Mouse (Mus musculus) midbrain, embryonic 10.5 days (tissue): ENCODE results near the gene Tgfbr2. TPM values are rescaled to one million over a fixed set of nuclear protein-coding genes. Genes with fewer than 3 reads are reported as not detected.
"Not testable (repeated sequence)": the region's sequence is repeated elsewhere in the genome, so short reads cannot be mapped to it uniquely, and the experiment has no call there.

Experiments
- DNase-seq: peaks from one replicate; pipeline ENCODE4 v3.0.0-alpha.2; 2017; ENCODE audit warnings: low spot score
- H3K27ac ChIP-seq: fragments of 300-500 bp; sonication (generic); replicated peaks from 2 replicates; pipeline ENCODE4 v1.5.1; 2016; ENCODE audit warnings: mild to moderate bottlenecking
- H3K27me3 ChIP-seq: fragments of 300-500 bp; sonication (generic); 2 replicates; pipeline ENCODE4 v1.6.1; 2016; ENCODE audit warnings: low read depth, mild to moderate bottlenecking; ENCODE audit not compliant: poor library complexity, severe bottlenecking
- H3K36me3 ChIP-seq: fragments of 300-500 bp; sonication (generic); 2 replicates; pipeline ENCODE4 v1.6.1; 2016; ENCODE audit warnings: mild to moderate bottlenecking, moderate library complexity
- H3K4me1 ChIP-seq: fragments of 300-500 bp; sonication (generic); 2 replicates; pipeline ENCODE4 v1.6.1; 2016
- H3K4me3 ChIP-seq: fragments of 300-500 bp; sonication (generic); 2 replicates; pipeline ENCODE4 v1.5.1; 2016; ENCODE audit warnings: mild to moderate bottlenecking, moderate library complexity
- H3K9me3 ChIP-seq: fragments of 300-500 bp; sonication (generic); replicated peaks from 2 replicates; pipeline ENCODE4 v1.6.1; 2016; ENCODE audit warnings: mild to moderate bottlenecking
- WGBS: fragments of 180-500 bp; shearing (Covaris S2); methylation state at CpG from one replicate; pipeline ENCODE4 v1.1.7; 2016; 5-methylcytosine and 5-hydroxymethylcytosine counted together
- polyA plus RNA-seq: library from polyadenylated mRNA; unstranded; fragments of >200 nt; fragmentation: Nextera tagmentation; extraction: Ambion mirVana; gene quantifications from 2 replicates; pipeline ENCODE4 v1.2.1, GENCODE M21; 2016

The Tgfbr2 gene
- polyA plus RNA-seq, 1 experiment from 2014 or later = 7.2 TPM

DNA sequence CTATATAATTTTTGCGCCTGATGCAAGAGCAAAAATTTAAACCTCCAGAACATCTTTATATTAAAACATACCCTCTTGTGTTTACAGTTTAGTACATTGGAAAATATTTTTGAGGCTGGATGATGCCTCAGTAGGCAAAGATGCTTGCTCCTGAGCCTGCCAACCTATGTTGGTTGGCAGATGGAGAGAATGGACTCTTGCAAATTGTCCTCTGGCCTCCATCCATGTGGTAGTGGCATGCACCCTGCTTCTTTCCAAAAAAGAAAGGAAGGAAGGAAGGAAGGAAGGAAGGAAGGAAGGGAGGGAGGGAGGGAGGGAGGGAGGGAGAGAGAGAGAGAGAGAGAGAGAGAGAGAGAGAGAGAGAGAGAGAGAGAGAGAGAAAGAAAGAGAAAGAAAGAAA, 103.6 kb downstream of the Tgfbr2 start:
- DNase-seq, H3K36me3 ChIP-seq, H3K27me3 ChIP-seq, H3K27ac ChIP-seq, H3K4me1 ChIP-seq, H3K9me3 ChIP-seq, H3K4me3 ChIP-seq: not testable (repeated sequence)
- WGBS = 100% methylated on average over 1 of the region's 1 CpGs

DNA sequence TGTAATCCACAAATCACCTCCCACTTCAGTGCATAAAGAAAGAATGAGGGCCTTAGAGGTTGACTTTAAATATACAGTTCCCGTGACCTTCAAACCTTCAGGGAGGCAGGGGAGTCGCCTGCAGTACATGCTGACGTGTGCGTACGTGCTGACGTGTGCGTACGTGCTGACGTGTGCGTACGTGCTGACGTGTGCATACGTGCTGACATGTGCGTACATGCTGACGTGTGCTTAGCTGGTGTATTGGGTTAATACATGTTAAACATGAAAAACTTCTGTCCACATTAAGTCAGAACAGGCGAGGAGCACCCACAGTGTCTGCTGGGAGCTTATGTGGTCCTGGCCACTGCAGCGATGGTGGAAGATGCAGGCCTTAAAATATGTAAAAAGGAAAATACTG, 110.4 kb downstream of the Tgfbr2 start:
- H3K9me3 ChIP-seq = no peaks in the 10 kb centered on the region
- H3K4me1 ChIP-seq = peaks cover 6% of the 10 kb centered on the region
- WGBS = 94% methylated on average over 17 of the region's 17 CpGs
- H3K27ac ChIP-seq = no peak overlapping the region
- DNase-seq = no peak
- no peaks in the 10 kb centered on the region for H3K36me3 ChIP-seq
- H3K4me3 ChIP-seq = no peak overlapping the region
- H3K27me3 ChIP-seq = no peaks in the 10 kb centered on the region

DNA sequence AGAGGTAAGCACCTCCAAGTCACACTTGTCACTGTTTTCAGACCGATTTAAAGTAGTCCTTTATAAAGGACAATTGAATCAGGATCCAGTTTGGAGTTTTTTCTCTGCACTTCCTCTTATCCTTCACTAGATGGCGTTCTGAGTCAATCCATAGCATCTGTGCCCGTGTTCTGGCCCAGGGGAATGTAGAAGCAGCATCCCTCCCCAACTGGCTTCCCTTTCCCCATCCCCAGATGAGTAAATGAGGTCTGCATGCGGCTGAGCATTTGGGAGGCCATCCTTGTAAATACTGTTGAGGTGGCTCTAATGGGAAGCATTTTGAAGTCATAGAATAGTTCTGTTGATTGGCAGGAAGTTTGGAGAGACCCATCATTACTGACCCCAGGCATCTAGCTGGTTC, 114.5 kb downstream of the Tgfbr2 start:
- WGBS = 17% methylated on average over 4 of the region's 4 CpGs
- Histone ChIP-seq H3K27me3 (no peaks in the 10 kb centered on the region), H3K4me1 (peaks cover 6% of the 10 kb centered on the region), H3K9me3 (no peaks in the 10 kb centered on the region), H3K4me3 (no peak overlapping the region), H3K36me3 (no peaks in the 10 kb centered on the region), H3K27ac (no peak overlapping the region)
- DNase-seq = peak; percentile 17

DNA sequence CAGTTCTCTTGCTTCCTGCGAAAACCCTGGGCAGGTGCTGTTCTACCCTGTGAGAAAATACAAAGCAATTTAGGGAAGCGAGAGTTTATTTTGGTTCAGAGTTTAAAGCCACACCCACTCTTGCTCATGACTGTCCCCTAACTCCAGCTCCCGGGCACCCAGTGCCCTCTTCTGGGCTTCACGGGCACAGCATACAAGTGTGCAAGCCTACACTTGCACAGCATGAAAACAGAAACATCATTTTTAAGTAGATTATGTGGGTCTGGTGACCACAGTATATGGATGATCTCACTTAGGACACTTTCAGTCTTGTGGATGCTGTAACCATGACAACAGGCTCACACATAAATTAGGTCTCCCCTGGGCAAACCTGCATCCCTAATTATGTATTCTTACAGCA, 116.0 kb downstream of the Tgfbr2 start:
- WGBS = 66% methylated on average over 4 of the region's 4 CpGs
- Histone ChIP-seq H3K4me1 (peaks cover 3% of the 10 kb centered on the region), H3K27ac (no peak overlapping the region), H3K9me3 (no peaks in the 10 kb centered on the region), H3K27me3 (no peaks in the 10 kb centered on the region), H3K4me3 (no peak overlapping the region), H3K36me3 (no peaks in the 10 kb centered on the region)
- DNase-seq = no peak

DNA sequence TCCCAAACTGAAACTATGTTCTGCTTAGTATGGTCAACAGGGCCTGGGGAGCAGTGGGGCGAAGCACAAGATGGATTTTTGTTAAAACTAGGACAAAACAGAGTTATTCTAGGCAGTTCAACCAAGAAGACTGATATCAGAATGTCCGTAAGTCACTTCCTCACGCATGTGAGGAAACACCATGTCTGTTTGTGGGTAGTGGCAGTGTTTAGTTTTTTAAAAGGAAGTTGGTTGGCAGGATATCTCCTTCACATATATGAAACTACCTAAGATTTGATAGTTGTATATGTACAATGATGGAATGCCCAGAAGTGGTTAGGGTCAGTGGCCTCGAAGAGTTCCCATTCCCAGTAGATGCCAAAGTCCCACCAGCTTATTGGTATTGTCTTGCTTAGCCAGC, 116.7 kb downstream of the Tgfbr2 start:
- no peaks in the 10 kb centered on the region for H3K9me3 ChIP-seq
- no peaks in the 10 kb centered on the region for H3K36me3 ChIP-seq
- H3K4me1 ChIP-seq = no peaks in the 10 kb centered on the region
- H3K27ac ChIP-seq = no peak overlapping the region
- no peaks in the 10 kb centered on the region for H3K27me3 ChIP-seq
- DNase-seq = no peak
- H3K4me3 ChIP-seq = no peak overlapping the region
- 88% methylated on average over 4 of the region's 4 CpGs for whole genome bisulfite sequencing

DNA sequence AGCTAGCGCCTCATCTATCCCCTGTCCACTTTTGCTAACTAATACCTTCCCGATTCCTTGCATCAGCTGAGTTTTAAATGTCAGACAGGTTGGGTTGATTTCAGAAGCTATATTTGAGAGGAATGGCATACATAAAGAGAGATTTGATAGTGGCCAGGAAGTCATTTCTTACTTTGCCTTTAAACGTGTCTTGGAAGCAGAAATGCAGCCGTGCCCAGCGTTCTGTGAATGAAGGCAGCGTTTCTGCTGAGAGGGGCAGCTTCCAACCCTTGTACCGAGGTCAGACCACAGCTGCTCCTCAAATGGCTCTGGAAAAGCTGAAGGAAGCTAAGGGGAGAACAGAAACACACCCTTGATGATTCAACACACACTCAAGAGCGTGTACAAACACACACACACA, 121.2 kb downstream of the Tgfbr2 start:
- no peak overlapping the region for H3K4me3 ChIP-seq
- H3K9me3 ChIP-seq = no peaks in the 10 kb centered on the region
- WGBS = 88% methylated on average over 8 of the region's 8 CpGs
- H3K27me3 ChIP-seq = no peaks in the 10 kb centered on the region
- H3K4me1 ChIP-seq = 0 out of 2 replicates have a peak, but pooled peaks cover 6% of the 10 kb centered on the region
- no peak overlapping the region for H3K27ac ChIP-seq
- no peaks in the 10 kb centered on the region for H3K36me3 ChIP-seq
- no peak for DNase-seq

DNA sequence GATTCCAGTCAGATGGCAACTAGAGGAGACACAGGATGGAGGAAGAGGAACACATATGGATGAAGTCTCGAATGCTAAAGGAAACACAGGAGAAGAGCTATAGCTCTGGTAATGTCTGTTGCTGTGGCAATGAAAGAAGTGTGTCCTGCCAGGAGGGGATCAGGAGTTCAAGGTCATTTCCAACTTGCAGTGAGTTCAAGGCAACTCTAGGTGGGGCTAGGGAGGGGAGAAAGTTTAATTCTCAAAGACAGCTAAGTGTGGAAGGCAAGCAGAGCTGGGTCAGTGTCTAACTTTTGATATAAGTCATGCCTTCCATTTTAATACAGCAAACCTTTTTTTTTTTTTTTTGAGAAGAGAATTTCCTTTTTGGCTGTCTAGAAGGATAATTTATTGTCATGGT, 125.2 kb downstream of the Tgfbr2 start:
- Histone ChIP-seq H3K36me3 (no peaks in the 10 kb centered on the region), H3K27ac (no peak overlapping the region), H3K27me3 (no peaks in the 10 kb centered on the region), H3K9me3 (no peaks in the 10 kb centered on the region), H3K4me3 (no peak overlapping the region), H3K4me1 (0 out of 2 replicates have a peak, but pooled peaks cover 6% of the 10 kb centered on the region)
- 73% methylated on average over 1 of the region's 1 CpGs for WGBS
- no peak for DNase-seq

DNA sequence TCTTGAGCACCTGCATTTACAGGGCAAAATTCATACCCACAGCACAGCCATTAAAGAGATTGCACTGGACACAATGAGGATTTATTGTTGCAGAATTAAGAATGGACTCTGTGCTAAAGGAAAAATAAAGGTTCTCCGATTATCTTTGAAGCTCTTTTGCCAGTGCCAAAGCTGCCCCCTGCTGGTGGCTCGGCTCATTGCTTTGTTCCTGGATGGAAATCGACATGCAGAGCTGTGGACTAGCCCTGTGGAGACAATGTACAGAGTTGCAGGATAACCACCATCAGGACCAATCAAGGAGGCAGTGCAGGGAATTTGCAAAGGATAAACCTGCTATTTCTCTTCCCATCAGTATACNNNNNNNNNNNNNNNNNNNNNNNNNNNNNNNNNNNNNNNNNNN, 133.4 kb downstream of the Tgfbr2 start:
- no peaks in the 10 kb centered on the region for H3K36me3 ChIP-seq
- no peak overlapping the region for H3K4me3 ChIP-seq
- WGBS = 29% methylated on average over 3 of the region's 3 CpGs
- H3K9me3 ChIP-seq = no peaks in the 10 kb centered on the region
- no peaks in the 10 kb centered on the region for H3K4me1 ChIP-seq
- H3K27ac ChIP-seq = no peak overlapping the region
- no peaks in the 10 kb centered on the region for H3K27me3 ChIP-seq
- DNase-seq = peak; percentile 78

DNA sequence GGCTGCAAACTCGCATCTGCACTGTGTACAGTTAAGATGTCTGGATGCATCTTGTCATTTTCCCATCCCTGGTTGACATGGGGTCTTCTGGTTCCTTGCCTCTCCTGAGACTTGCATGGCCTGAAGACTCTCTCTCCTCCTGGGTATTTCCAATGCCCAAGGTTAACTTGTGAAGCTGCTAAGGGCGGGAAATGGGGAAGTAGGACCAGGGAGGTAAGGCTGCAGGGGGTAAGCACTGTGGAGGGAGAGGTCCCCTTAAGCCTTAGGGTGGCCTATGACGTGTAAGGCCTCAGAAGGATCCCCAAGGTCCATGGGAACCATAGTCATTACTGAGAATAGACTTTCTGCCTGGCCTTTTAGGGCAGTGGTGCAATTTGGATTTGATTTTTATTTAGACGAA, 133.8 kb downstream of the Tgfbr2 start:
- Histone ChIP-seq H3K4me1 (no peaks in the 10 kb centered on the region), H3K9me3 (no peaks in the 10 kb centered on the region), H3K27me3 (no peaks in the 10 kb centered on the region), H3K27ac (no peak overlapping the region), H3K36me3 (no peaks in the 10 kb centered on the region), H3K4me3 (no peak overlapping the region)
- WGBS = 78% methylated on average over 4 of the region's 4 CpGs
- DNase-seq = no peak

DNA sequence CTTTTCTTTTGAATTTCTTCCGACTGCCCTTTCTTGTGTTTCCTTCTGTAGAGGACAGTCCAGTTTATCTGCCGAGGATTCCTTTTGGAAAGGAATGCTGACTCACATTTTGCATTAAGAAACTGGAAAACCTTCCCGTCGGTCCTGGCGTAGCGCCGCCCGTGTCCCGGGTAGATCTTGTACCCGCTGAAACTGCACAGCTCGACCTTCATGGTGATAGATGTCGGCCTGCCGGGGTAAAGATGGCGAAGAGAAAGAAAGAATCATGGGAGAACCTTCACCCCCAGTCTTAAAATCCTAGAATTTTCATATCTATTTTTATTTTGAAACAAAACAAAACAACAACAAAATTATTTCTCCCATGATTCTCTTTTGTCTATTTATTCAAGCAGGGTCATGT, 134.3 kb downstream of the Tgfbr2 start:
- H3K4me1 ChIP-seq, H3K4me3 ChIP-seq, DNase-seq, H3K36me3 ChIP-seq, H3K9me3 ChIP-seq, H3K27me3 ChIP-seq, H3K27ac ChIP-seq: not testable (repeated sequence)
- WGBS = 92% methylated on average over 14 of the region's 14 CpGs

DNA sequence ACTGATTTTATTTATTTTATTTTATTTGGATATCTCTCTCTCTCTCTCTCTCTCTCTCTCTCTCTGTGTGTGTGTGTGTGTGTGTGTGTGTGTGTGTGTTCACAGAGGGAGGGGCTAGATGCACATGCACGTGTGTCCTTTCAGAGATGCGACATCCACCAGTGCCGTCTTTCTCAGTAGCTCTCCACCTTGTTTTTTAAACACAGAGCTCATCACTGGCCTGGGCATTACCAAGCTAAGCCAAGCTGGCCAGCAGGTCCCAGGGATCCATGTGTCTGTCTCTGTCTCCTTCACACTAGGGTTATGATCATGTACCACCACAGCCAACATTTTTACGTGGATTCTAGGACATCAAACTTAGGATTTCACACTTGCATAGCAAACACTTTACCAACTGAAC, 135.2 kb downstream of the Tgfbr2 start:
- 93% methylated on average over 4 of the region's 4 CpGs for WGBS
- Histone ChIP-seq H3K27me3 (no peaks in the 10 kb centered on the region), H3K4me1 (no peaks in the 10 kb centered on the region), H3K4me3 (no peak overlapping the region), H3K36me3 (no peaks in the 10 kb centered on the region), H3K27ac (no peak overlapping the region), H3K9me3 (no peaks in the 10 kb centered on the region)
- no peak for DNase-seq

DNA sequence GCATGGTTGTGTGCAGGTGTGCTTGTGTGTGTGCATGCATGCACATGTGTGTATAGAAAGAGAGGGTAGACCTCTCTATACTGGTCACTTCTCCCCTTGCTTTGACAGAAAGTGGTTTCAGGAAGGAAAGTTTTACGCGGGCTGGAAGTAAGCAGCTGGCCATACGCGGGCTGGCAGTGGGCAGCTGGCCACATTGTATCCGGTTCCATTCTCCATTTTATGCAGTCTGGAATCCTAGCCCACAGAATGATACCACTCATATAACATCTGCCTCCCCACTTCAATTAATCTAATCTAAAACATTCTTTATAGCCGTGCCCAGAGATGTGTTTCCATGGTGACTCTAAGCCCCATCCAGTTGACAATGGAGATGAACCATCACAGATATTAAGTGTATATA, 136.9 kb downstream of the Tgfbr2 start:
- no peak for DNase-seq
- Histone ChIP-seq H3K27ac (no peak overlapping the region), H3K4me1 (no peaks in the 10 kb centered on the region), H3K27me3 (no peaks in the 10 kb centered on the region), H3K9me3 (no peaks in the 10 kb centered on the region), H3K4me3 (no peak overlapping the region), H3K36me3 (no peaks in the 10 kb centered on the region)
- WGBS = 94% methylated on average over 6 of the region's 6 CpGs
